Mouse (Mus musculus) CD4-positive helper T cell, adult 2 months (primary cell): ENCODE results near the gene Olfr1015.

Experiments used
- DNase-seq: peaks from one replicate; pipeline ENCODE4 v3.0.0-alpha.2; 2012; ENCODE audit warnings: low read depth, missing footprints, low spot score

Olfr1015 gene

DNA sequence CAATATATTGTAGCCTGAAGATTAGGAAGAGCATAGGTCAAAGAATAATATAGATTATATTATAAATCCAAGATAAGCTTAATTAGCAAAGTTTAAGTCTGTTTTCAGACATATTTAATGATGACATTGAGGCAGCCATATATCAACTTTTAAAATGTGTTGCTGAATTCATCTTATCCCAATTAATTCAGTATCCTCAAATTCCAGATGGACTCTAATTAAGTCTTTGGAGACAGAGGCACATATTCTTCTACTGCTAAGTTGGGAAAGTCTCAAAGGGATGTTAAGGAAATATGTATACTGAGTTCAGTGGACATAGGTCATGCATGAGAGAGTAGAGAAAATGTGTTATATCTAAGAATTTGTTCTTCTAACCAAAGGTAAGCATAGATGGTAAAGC is at the start of gene Olfr1015:
Olfr1015 (plus strand) TSS at position 301 of the 400 bp plus-strand sequence.
- DNase-seq = no peak

DNA sequence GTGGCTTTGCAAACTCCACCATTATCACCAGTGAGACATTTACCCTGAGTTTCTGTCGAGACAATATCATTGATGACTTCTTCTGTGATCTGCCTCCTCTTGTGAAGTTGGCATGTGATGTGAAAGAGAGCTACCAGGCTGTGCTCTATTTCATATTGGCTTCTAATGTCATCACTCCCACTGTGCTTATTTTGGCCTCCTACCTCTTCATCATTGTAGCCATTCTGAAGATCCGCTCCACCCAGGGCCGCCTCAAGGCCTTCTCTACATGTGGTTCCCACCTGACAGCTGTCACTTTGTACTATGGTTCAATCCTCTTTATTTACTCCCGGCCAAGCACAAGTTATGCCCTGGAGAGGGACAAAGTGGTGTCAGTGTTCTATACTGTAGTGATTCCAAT is 28.0 kb upstream of the Olfr1015 start:
- DNase-seq = no peak

DNA sequence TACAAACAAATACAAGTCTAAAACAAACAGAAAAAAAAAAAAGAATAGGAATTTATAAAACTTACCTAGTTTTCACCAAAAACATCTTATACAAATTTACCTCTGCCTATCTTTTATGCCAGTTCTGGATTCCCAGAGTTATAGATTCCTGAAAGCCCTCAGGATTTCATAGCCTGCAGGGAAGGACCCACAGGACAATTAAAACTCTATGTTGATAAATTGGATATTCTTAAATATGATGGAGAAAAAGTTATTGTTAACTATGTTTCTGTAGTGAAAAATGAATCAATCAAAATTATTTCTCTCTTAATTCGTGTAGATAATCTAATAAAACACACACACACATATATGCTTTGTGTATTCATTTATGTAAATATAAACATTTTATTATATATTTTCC is 19.2 kb upstream of the Olfr1015 start, which contains the start of gene Olfr1012:
Olfr1012 (minus strand) TSS at position 101 of the 400 bp plus-strand sequence.
- no peak for DNase-seq

DNA sequence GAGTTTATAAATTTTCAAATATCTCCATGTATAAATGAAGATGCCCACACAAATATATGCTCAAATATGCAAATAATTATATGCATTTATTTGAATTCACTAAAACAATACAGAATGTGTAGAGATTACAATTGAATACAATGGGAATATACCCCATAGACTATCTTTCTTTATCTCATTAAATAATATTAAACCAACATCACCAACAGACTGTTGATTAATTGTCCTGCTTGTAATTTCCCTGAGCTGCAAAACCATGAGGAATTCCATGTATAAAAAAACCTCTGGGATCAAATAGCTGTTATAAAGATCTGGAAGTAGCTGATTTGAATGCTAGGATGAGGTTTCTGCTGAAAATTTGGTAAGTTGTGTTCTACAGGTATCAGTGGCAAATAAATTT is 15.0 kb upstream of the Olfr1015 start, which contains the start of gene Olfr1013:
Olfr1013 (plus strand) TSS at position 301 of the 400 bp plus-strand sequence.
- no peak for DNase-seq

- no peak for DNase-seq
These were observed 9.4 kb upstream of the Olfr1015 start, which contains the start of gene Olfr1014 for GRCm38 (mm10) chr2:85772413-85772812. Gene Olfr1014, plus strand, starts transcription at chr2:85772713.

- no peak for DNase-seq
These were observed 10.5 kb downstream of the Olfr1015 start for GRCm38 (mm10) chr2:85792331-85792730.

DNA sequence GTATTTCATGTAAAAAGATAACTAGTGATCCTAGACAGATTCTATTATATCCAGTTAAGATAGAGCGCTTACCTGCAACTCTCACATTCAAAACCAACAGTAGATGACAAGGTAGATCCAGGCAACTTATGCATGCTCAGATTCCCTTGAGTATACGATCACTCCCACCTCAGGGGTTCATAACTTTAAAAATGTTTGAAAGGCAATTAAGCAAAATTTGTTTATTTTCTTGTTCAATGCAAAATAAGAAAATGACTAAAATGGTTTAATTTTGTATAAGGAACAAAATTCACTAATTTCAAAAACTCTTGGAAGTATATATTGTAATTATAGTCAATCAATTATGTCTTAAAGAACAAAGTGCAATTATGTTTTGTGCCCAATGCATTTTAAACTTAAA is 20.6 kb downstream of the Olfr1015 start, which contains the start of gene Olfr1016:
Olfr1016 (minus strand) TSS at position 101 of the 400 bp plus-strand sequence.
- DNase-seq = no peak

DNA sequence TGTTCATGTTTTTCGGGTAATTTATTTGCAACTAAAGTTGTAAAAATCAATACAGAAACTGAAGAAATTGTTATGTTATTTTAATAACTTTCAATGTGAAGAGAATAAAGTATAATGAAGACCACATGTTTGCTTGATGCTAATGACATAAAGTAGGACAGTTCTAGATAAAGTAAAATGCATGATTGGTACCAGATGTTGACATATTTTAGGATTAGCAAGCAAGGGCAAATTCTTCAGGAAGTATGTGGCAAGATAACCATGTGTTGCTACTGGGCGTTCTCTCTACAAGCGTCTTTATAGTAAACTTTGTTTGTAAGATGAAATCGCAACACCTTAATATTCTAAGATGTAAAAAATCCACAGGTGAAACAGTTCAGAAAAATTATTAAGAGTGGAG is 22.7 kb downstream of the Olfr1015 start:
- DNase-seq = no peak

DNA sequence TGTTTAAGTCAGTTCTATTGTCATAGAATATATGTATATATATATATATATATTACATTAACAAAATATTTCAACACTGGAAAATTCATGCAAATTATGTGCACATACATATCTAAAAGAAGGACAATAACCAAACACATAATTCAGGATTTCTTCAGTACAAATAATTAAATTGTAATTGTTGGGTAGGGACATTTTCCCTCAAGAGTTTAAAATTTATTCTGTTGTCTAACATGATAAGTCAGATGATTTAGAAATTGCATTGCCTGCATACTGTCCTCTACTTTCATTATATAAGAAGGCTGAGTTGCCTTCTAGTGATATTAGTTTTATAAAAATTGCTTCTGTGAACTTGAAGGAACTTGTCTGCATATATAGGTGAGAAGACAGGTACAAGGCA is 36.4 kb downstream of the Olfr1015 start, which contains the start of gene Olfr1018:
Olfr1018 (plus strand) TSS at position 301 of the 400 bp plus-strand sequence.
- DNase-seq = no peak
